Mouse (Mus musculus) central nervous system, embryonic 14 days (tissue): ENCODE results near the gene Trim10. TPM values are rescaled to one million over a fixed set of nuclear protein-coding genes. Genes with fewer than 3 reads are reported as not detected.

Experiments
- polyA plus RNA-seq: library from polyadenylated mRNA; depleted of rRNA; stranded (reverse); fragments of >200 nt; gene quantifications from 2 replicates; pipeline ENCODE4 v1.2.3, GENCODE M21; 2012; rRNA removed

Gene Trim10
- 0.29 and 0.55 TPM in 2 replicates for polyA plus RNA-seq

GRCm38 (mm10) chr17:36869284-36869954 lies at the start of gene Trim10:
Gene Trim10, plus strand, starts transcription at chr17:36869574.

GRCm38 (mm10) chr17:36836874-36837647 lies 32.3 kb upstream of the Trim10 start, which contains the start of gene Trim26:
Gene Trim26, plus strand, starts transcription at chr17:36837134.

GRCm38 (mm10) chr17:36866719-36867527 lies 2.5 kb upstream of the Trim10 start, which contains the start of gene Trim15:
Gene Trim15, minus strand, starts transcription at chr17:36867210.

GRCm38 (mm10) chr17:36890073-36890903 lies 20.9 kb downstream of the Trim10 start, which contains the start of gene Trim40:
Gene Trim40, minus strand, starts transcription at chr17:36890123.

GRCm38 (mm10) chr17:36897552-36898205 lies 28.3 kb downstream of the Trim10 start, which contains the start of gene Trim31:
Gene Trim31, plus strand, starts transcription at chr17:36898118.

Other genes starting within 250 kb of the Trim10 start
- gene H2-M9, start 226.9 kb upstream of the Trim10 start, polyA plus RNA-seq: not detected in 2 replicates
- not detected in 2 replicates for gene H2-M1, start 197.4 kb upstream of the Trim10 start, polyA plus RNA-seq
- not detected in 2 replicates for gene H2-M10.5, start 96.7 kb upstream of the Trim10 start, polyA plus RNA-seq
- not detected in 2 replicates for gene H2-M10.6, start 57.4 kb upstream of the Trim10 start, polyA plus RNA-seq
- 35.7 and 40.5 TPM in 2 replicates for gene Trim26, start 32.4 kb upstream of the Trim10 start, polyA plus RNA-seq
- gene Trim15, start 2.4 kb upstream of the Trim10 start, polyA plus RNA-seq: 0.09 and 0.11 TPM in 2 replicates
- gene Trim40, start 20.5 kb downstream of the Trim10 start, polyA plus RNA-seq: 0.16 TPM in 1 of 2 replicates, not detected in the other
- 0.02 TPM in 1 of 2 replicates, not detected in the other for gene Trim31, start 28.5 kb downstream of the Trim10 start, polyA plus RNA-seq
- gene Rnf39, start 73.3 kb downstream of the Trim10 start, polyA plus RNA-seq: 0.25 and 0.30 TPM in 2 replicates
- gene Ppp1r11, start 82.2 kb downstream of the Trim10 start, polyA plus RNA-seq: 163 and 175 TPM in 2 replicates
- 59.2 and 62.7 TPM in 2 replicates for gene Znrd1, start 89.0 kb downstream of the Trim10 start, polyA plus RNA-seq
- 4.9 and 5.0 TPM in 2 replicates for gene Znrd1as, start 89.0 kb downstream of the Trim10 start, polyA plus RNA-seq
- gene 2410137M14Rik, start 111.7 kb downstream of the Trim10 start, polyA plus RNA-seq: 1.4 and 2.1 TPM in 2 replicates
- 14.7 and 16.0 TPM in 2 replicates for gene H2-M5, start 120.0 kb downstream of the Trim10 start, polyA plus RNA-seq
- gene Zfp57, start 131.6 kb downstream of the Trim10 start, polyA plus RNA-seq: 401 and 458 TPM in 2 replicates
- 0.04 and 0.11 TPM in 2 replicates for gene Mog, start 153.8 kb downstream of the Trim10 start, polyA plus RNA-seq
- gene Gabbr1, start 176.4 kb downstream of the Trim10 start, polyA plus RNA-seq: 205 and 209 TPM in 2 replicates
- gene Olfr90, start 218.9 kb downstream of the Trim10 start, polyA plus RNA-seq: not detected in 2 replicates
- gene Olfr91, start 228.7 kb downstream of the Trim10 start, polyA plus RNA-seq: not detected in 2 replicates